Mouse (Mus musculus): Measurements from ENCODE around the gene Tfeb. TPM values are rescaled to one million over a fixed set of nuclear protein-coding genes. Genes with fewer than 3 reads are reported as not detected.

Tfeb gene
- polyA plus RNA-seq, 1 experiment from 2014 or later = 11.7 TPM

DNA sequence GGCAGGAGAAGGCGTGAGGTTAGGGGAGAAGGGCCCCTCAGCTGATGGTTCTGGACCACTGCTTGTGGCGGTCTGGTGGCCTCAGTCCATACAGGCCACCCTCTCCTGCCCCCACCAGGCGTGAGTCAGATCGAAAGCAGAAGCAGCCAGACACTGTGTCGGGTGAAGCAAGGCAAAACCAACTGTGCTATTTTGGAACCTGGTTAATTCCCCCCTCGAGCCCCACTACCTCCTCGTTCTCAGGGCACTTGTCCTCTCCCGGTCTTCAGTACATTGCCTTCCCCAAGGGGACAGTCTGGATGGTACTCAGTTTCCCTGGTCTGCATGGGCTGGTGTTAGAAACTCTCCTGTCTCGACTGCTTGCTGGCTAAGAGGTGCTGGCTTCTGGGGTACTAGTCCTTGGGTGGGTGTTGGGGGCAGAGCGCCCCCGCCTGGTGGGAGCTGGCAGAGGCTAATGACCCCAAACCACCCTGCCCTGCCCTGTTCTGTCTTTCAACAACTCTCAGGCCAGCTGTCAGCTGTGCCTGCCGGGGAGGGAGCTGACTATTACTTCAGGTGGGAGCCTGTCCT lies 32.0 kb downstream of the Tfeb start:
- Histone ChIP-seq H3K9ac (ENCODE audit: low read depth, low read length) (no peak overlapping the region), H3K36me3 (ENCODE audit: control insufficient read depth, insufficient read depth, low read length) (no peaks in the 10 kb centered on the region), H3K9me3 (ENCODE audit: control insufficient read depth, low read length) (peaks cover 5% of the 10 kb centered on the region), H3K27ac (ENCODE audit: low read depth, low read length) (no peak overlapping the region), H3K27me3 (ENCODE audit: control insufficient read depth, insufficient read depth, low read length) (no peaks in the 10 kb centered on the region), H3K4me3 (ENCODE audit: low read length) (no peak overlapping the region), H3K4me2 (replicated peaks; ENCODE audit: low read depth, low read length) (no peak overlapping the region), H3K4me1 (ENCODE audit: control insufficient read depth, insufficient read depth, low read length) (no peaks in the 10 kb centered on the region)
- no peak for ATAC-seq (ENCODE audit: low FRiP score, low TSS enrichment)
- 41% methylated on average over 12 of the region's 12 CpGs for WGBS

GRCm38 (mm10) chr17:47769389-47770299 lies 32.8 kb downstream of the Tfeb start:
- no peak overlapping the region for H3K27ac ChIP-seq (ENCODE audit: low read depth, low read length)

GRCm38 (mm10) chr17:47773604-47774003 lies 36.8 kb downstream of the Tfeb start:
- H3K36me3 ChIP-seq (ENCODE audit: control insufficient read depth, insufficient read depth, low read length) = no peaks in the 10 kb centered on the region
- no peaks in the 10 kb centered on the region for H3K27me3 ChIP-seq (ENCODE audit: control insufficient read depth, insufficient read depth, low read length)
- H3K4me1 ChIP-seq (ENCODE audit: control insufficient read depth, insufficient read depth, low read length) = no peaks in the 10 kb centered on the region
- H3K4me3 ChIP-seq (ENCODE audit: low read length) = no peak overlapping the region
- no peak overlapping the region for H3K4me2 ChIP-seq (replicated peaks; ENCODE audit: low read depth, low read length)
- H3K9me3 ChIP-seq (ENCODE audit: control insufficient read depth, low read length) = peaks cover 5% of the 10 kb centered on the region
- no peak overlapping the region for H3K9ac ChIP-seq (ENCODE audit: low read depth, low read length)
- 0 out of 2 replicates have a peak, but pooled peaks have one; percentile 25 for ATAC-seq (ENCODE audit: low FRiP score, low TSS enrichment)
- 25% methylated on average over 6 of the region's 6 CpGs for WGBS
- no peak overlapping the region for H3K27ac ChIP-seq (ENCODE audit: low read depth, low read length)

More at GRCm38 (mm10) chr17:47769389-47770299, 32.8 kb downstream of the Tfeb start:
- H3K4me3 ChIP-seq (ENCODE audit: low read length) = no peak overlapping the region
- 78% methylated on average over 11 of the region's 11 CpGs for WGBS
- no peak overlapping the region for H3K4me2 ChIP-seq (replicated peaks; ENCODE audit: low read depth, low read length)
- H3K27me3 ChIP-seq (ENCODE audit: control insufficient read depth, insufficient read depth, low read length) = no peaks in the 10 kb centered on the region
- peaks cover 5% of the 10 kb centered on the region for H3K9me3 ChIP-seq (ENCODE audit: control insufficient read depth, low read length)
- no peaks in the 10 kb centered on the region for H3K36me3 ChIP-seq (ENCODE audit: control insufficient read depth, insufficient read depth, low read length)
- no peak for ATAC-seq (ENCODE audit: low FRiP score, low TSS enrichment)
- H3K4me1 ChIP-seq (ENCODE audit: control insufficient read depth, insufficient read depth, low read length) = no peaks in the 10 kb centered on the region
- no peak overlapping the region for H3K9ac ChIP-seq (ENCODE audit: low read depth, low read length)

- Histone ChIP-seq H3K4me1 (ENCODE audit: control insufficient read depth, insufficient read depth, low read length) (no peaks in the 10 kb centered on the region), H3K36me3 (ENCODE audit: control insufficient read depth, insufficient read depth, low read length) (no peaks in the 10 kb centered on the region), H3K4me3 (ENCODE audit: low read length) (no peak overlapping the region), H3K9ac (ENCODE audit: low read depth, low read length) (no peak overlapping the region), H3K27ac (ENCODE audit: low read depth, low read length) (no peak overlapping the region), H3K4me2 (replicated peaks; ENCODE audit: low read depth, low read length) (no peak overlapping the region), H3K27me3 (ENCODE audit: control insufficient read depth, insufficient read depth, low read length) (no peaks in the 10 kb centered on the region), H3K9me3 (ENCODE audit: control insufficient read depth, low read length) (peaks cover 2% of the 10 kb centered on the region)
- WGBS = 40% methylated on average over 2 of the region's 2 CpGs
- ATAC-seq (ENCODE audit: low FRiP score, low TSS enrichment) = no peak
Observed at GRCm38 (mm10) chr17:47777141-47777540, 40.3 kb downstream of the Tfeb start.

- no peaks in the 10 kb centered on the region for H3K36me3 ChIP-seq (ENCODE audit: control insufficient read depth, insufficient read depth, low read length)
- no peak overlapping the region for H3K4me3 ChIP-seq (ENCODE audit: low read length)
- no peaks in the 10 kb centered on the region for H3K27me3 ChIP-seq (ENCODE audit: control insufficient read depth, insufficient read depth, low read length)
- no peak for ATAC-seq (ENCODE audit: low FRiP score, low TSS enrichment)
- H3K9me3 ChIP-seq (ENCODE audit: control insufficient read depth, low read length) = no peaks in the 10 kb centered on the region
- H3K27ac ChIP-seq (ENCODE audit: low read depth, low read length) = no peak overlapping the region
- H3K4me1 ChIP-seq (ENCODE audit: control insufficient read depth, insufficient read depth, low read length) = 0 out of 2 replicates have a peak, but pooled peaks cover 2% of the 10 kb centered on the region
- no peak overlapping the region for H3K9ac ChIP-seq (ENCODE audit: low read depth, low read length)
- WGBS = 76% methylated on average over 10 of the region's 10 CpGs
- H3K4me2 ChIP-seq (replicated peaks; ENCODE audit: low read depth, low read length) = no peak overlapping the region
Observed at GRCm38 (mm10) chr17:47780470-47780869, 43.6 kb downstream of the Tfeb start.

- Histone ChIP-seq H3K27me3 (ENCODE audit: control insufficient read depth, insufficient read depth, low read length) (no peaks in the 10 kb centered on the region), H3K4me1 (ENCODE audit: control insufficient read depth, insufficient read depth, low read length) (peaks cover 4% of the 10 kb centered on the region), H3K9ac (ENCODE audit: low read depth, low read length) (no peak overlapping the region), H3K36me3 (ENCODE audit: control insufficient read depth, insufficient read depth, low read length) (no peaks in the 10 kb centered on the region), H3K4me2 (replicated peaks; ENCODE audit: low read depth, low read length) (no peak overlapping the region), H3K9me3 (ENCODE audit: control insufficient read depth, low read length) (no peaks in the 10 kb centered on the region), H3K4me3 (ENCODE audit: low read length) (no peak overlapping the region), H3K27ac (ENCODE audit: low read depth, low read length) (no peak overlapping the region)
- no peak for ATAC-seq (ENCODE audit: low FRiP score, low TSS enrichment)
- WGBS = 79% methylated on average over 3 of the region's 3 CpGs
Observed at GRCm38 (mm10) chr17:47782486-47782885, 45.7 kb downstream of the Tfeb start.

GRCm38 (mm10) chr17:47783445-47784223 lies 46.8 kb downstream of the Tfeb start:
- Histone ChIP-seq H3K9me3 (ENCODE audit: control insufficient read depth, low read length) (no peaks in the 10 kb centered on the region), H3K4me1 (ENCODE audit: control insufficient read depth, insufficient read depth, low read length) (peaks cover 12% of the 10 kb centered on the region), H3K27ac (ENCODE audit: low read depth, low read length) (no peak overlapping the region), H3K9ac (ENCODE audit: low read depth, low read length) (no peak overlapping the region), H3K4me3 (ENCODE audit: low read length) (no peak overlapping the region), H3K36me3 (ENCODE audit: control insufficient read depth, insufficient read depth, low read length) (no peaks in the 10 kb centered on the region), H3K4me2 (replicated peaks; ENCODE audit: low read depth, low read length) (no peak overlapping the region), H3K27me3 (ENCODE audit: control insufficient read depth, insufficient read depth, low read length) (no peaks in the 10 kb centered on the region)
- 80% methylated on average over 8 of the region's 8 CpGs for WGBS
- no peak for ATAC-seq (ENCODE audit: low FRiP score, low TSS enrichment)

DNA sequence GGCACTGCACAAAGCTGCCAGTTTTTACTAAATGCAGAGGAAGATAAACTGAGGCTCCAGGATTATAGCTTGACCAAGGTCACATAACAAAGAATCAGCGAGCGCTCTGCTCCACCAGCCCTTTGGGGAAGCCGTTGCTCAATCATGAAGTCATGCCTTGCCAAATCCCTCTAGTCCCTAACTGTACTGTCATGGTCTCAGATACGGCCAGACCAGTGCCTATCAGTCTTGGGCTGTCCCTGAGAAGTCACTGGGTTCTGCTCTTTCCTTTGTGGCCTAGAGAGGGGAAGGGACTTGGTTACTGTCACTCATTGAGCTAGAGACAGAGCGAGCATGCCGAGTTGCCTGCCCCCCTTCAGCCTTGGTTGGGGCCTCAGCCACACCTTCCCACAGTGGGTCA lies 47.6 kb downstream of the Tfeb start:
- H3K4me3 ChIP-seq (ENCODE audit: low read length) = no peak overlapping the region
- no peak overlapping the region for H3K27ac ChIP-seq (ENCODE audit: low read depth, low read length)
- WGBS = 84% methylated on average over 6 of the region's 6 CpGs
- no peaks in the 10 kb centered on the region for H3K36me3 ChIP-seq (ENCODE audit: control insufficient read depth, insufficient read depth, low read length)
- no peaks in the 10 kb centered on the region for H3K9me3 ChIP-seq (ENCODE audit: control insufficient read depth, low read length)
- H3K27me3 ChIP-seq (ENCODE audit: control insufficient read depth, insufficient read depth, low read length) = no peaks in the 10 kb centered on the region
- peaks cover 12% of the 10 kb centered on the region for H3K4me1 ChIP-seq (ENCODE audit: control insufficient read depth, insufficient read depth, low read length)
- no peak for ATAC-seq (ENCODE audit: low FRiP score, low TSS enrichment)
- H3K9ac ChIP-seq (ENCODE audit: low read depth, low read length) = no peak overlapping the region
- no peak overlapping the region for H3K4me2 ChIP-seq (replicated peaks; ENCODE audit: low read depth, low read length)

Measured in kidney, embryonic 14.5 days (tissue).